Mouse (Mus musculus) liver, adult (tissue): ENCODE measurements around the gene Srcin1.
A peak's percentile ranks its signal among the peaks of the same experiment; 100 is the strongest.

Experiments
- GATA4 ChIP-seq: IDR thresholded peaks from 2 replicates; pipeline ENCODE4 v1.6.1; 2014; ENCODE audit warnings: mild to moderate bottlenecking, low read length; ENCODE audit not compliant: insufficient replicate concordance

The Srcin1 gene

GRCm38 (mm10) chr11:97532354-97532753 is 43.6 kb downstream of the Srcin1 start:
- no peak for TF ChIP-seq GATA4

GRCm38 (mm10) chr11:97531381-97532260 is 44.4 kb downstream of the Srcin1 start:
- TF ChIP-seq GATA4 = peak; percentile 17; the same call in 1 of the 2 replicates

GRCm38 (mm10) chr11:97530961-97531360 is 45.0 kb downstream of the Srcin1 start:
- TF ChIP-seq GATA4 = no peak

- no peak for TF ChIP-seq GATA4
Observed at GRCm38 (mm10) chr11:97530069-97530468, 45.9 kb downstream of the Srcin1 start.

- no peak for TF ChIP-seq GATA4
Observed at GRCm38 (mm10) chr11:97528282-97528808, 47.6 kb downstream of the Srcin1 start.

GRCm38 (mm10) chr11:97525313-97525712 is 50.7 kb downstream of the Srcin1 start:
- no peak for TF ChIP-seq GATA4

GRCm38 (mm10) chr11:97524306-97524705 is 51.7 kb downstream of the Srcin1 start:
- no peak for TF ChIP-seq GATA4

- TF ChIP-seq GATA4 = no peak
Observed at GRCm38 (mm10) chr11:97523827-97524261, 52.1 kb downstream of the Srcin1 start.

GRCm38 (mm10) chr11:97523107-97523506 is 52.9 kb downstream of the Srcin1 start:
- TF ChIP-seq GATA4 = no peak

- TF ChIP-seq GATA4 = no peak
Observed at GRCm38 (mm10) chr11:97521741-97522474, 54.1 kb downstream of the Srcin1 start.

GRCm38 (mm10) chr11:97520541-97520940 is 55.4 kb downstream of the Srcin1 start:
- TF ChIP-seq GATA4 = no peak

- no peak for TF ChIP-seq GATA4
Observed at GRCm38 (mm10) chr11:97513066-97513465, 62.9 kb downstream of the Srcin1 start.

- TF ChIP-seq GATA4 = no peak
Observed at GRCm38 (mm10) chr11:97512511-97512910, 63.5 kb downstream of the Srcin1 start.

- TF ChIP-seq GATA4 = no peak
Observed at GRCm38 (mm10) chr11:97511661-97512369, 64.2 kb downstream of the Srcin1 start.

- no peak for TF ChIP-seq GATA4
Observed at GRCm38 (mm10) chr11:97510966-97511660, 64.9 kb downstream of the Srcin1 start.
